Mouse (Mus musculus) yolk sac, embryonic 10.5 days (tissue): ENCODE results near the gene Olfr523.
"Not testable (repeated sequence)": the region's sequence is repeated elsewhere in the genome, so short reads cannot be mapped to it uniquely, and the experiment has no call there.

Experiments used
- DNase-seq: peaks from one replicate; pipeline ENCODE4 v3.0.0-alpha.2; 2017; ENCODE audit warnings: low spot score

Gene Olfr523

GRCm38 (mm10) chr7:140172936-140173335 is at the start of gene Olfr523:
TSS of gene Olfr523 (plus strand) at chr7:140173217.
- DNase-seq = no peak

GRCm38 (mm10) chr7:140124382-140124781 is 48.6 kb upstream of the Olfr523 start:
- no peak for DNase-seq

- peak; percentile 97 for DNase-seq
Measured at GRCm38 (mm10) chr7:140125278-140126021, 47.6 kb upstream of the Olfr523 start.

- DNase-seq = peak; percentile 6
Measured at GRCm38 (mm10) chr7:140126022-140126350, 47.0 kb upstream of the Olfr523 start.

- DNase-seq = no peak
Measured at GRCm38 (mm10) chr7:140126934-140127333, 46.1 kb upstream of the Olfr523 start.

GRCm38 (mm10) chr7:140127911-140128310 is 45.1 kb upstream of the Olfr523 start:
- no peak for DNase-seq

GRCm38 (mm10) chr7:140132184-140132583 is 40.8 kb upstream of the Olfr523 start:
- DNase-seq = not testable (repeated sequence)

- DNase-seq = not testable (repeated sequence)
Measured at GRCm38 (mm10) chr7:140134033-140134432, 39.0 kb upstream of the Olfr523 start.

- no peak for DNase-seq
Measured at GRCm38 (mm10) chr7:140135106-140135770, 37.8 kb upstream of the Olfr523 start.

GRCm38 (mm10) chr7:140137135-140138020 is 35.6 kb upstream of the Olfr523 start, which contains the start of gene Mtg1:
TSS of gene Mtg1 (plus strand) at chr7:140137564.
- peak; percentile 95 for DNase-seq

GRCm38 (mm10) chr7:140138021-140138310 is 35.1 kb upstream of the Olfr523 start:
- DNase-seq = no peak

GRCm38 (mm10) chr7:140141350-140141749 is 31.7 kb upstream of the Olfr523 start:
- DNase-seq = peak; percentile 25

GRCm38 (mm10) chr7:140144550-140144949 is 28.5 kb upstream of the Olfr523 start:
- DNase-seq = no peak

GRCm38 (mm10) chr7:140153383-140153782 is 19.6 kb upstream of the Olfr523 start:
- DNase-seq = no peak

- DNase-seq = no peak
Measured at GRCm38 (mm10) chr7:140153829-140154217, 19.2 kb upstream of the Olfr523 start.

GRCm38 (mm10) chr7:140154218-140154927 is 18.6 kb upstream of the Olfr523 start, which contains the start of gene Sprn:
TSS of gene Sprn (minus strand) at chr7:140154877.
- no peak for DNase-seq

GRCm38 (mm10) chr7:140160363-140160762 is 12.7 kb upstream of the Olfr523 start:
- no peak for DNase-seq

GRCm38 (mm10) chr7:140164664-140165063 is 8.4 kb upstream of the Olfr523 start, which contains the start of gene Olfr522:
TSS of gene Olfr522 (minus strand) at chr7:140164764.
- DNase-seq = no peak

GRCm38 (mm10) chr7:140167950-140168349 is 5.1 kb upstream of the Olfr523 start:
- DNase-seq = no peak

- DNase-seq = no peak
Measured at GRCm38 (mm10) chr7:140169386-140169785, 3.6 kb upstream of the Olfr523 start.

- DNase-seq = no peak
Measured at GRCm38 (mm10) chr7:140170863-140171262, 2.2 kb upstream of the Olfr523 start.

GRCm38 (mm10) chr7:140179176-140179575 is 6.2 kb downstream of the Olfr523 start:
- DNase-seq = no peak
